Mouse (Mus musculus): Measurements from ENCODE around the gene Rsrp1. TPM values are rescaled to one million over a fixed set of nuclear protein-coding genes. Genes with fewer than 3 reads are reported as not detected.

Gene Rsrp1
- polyA plus RNA-seq, 1 experiment from 2014 or later, result 386 TPM

DNA sequence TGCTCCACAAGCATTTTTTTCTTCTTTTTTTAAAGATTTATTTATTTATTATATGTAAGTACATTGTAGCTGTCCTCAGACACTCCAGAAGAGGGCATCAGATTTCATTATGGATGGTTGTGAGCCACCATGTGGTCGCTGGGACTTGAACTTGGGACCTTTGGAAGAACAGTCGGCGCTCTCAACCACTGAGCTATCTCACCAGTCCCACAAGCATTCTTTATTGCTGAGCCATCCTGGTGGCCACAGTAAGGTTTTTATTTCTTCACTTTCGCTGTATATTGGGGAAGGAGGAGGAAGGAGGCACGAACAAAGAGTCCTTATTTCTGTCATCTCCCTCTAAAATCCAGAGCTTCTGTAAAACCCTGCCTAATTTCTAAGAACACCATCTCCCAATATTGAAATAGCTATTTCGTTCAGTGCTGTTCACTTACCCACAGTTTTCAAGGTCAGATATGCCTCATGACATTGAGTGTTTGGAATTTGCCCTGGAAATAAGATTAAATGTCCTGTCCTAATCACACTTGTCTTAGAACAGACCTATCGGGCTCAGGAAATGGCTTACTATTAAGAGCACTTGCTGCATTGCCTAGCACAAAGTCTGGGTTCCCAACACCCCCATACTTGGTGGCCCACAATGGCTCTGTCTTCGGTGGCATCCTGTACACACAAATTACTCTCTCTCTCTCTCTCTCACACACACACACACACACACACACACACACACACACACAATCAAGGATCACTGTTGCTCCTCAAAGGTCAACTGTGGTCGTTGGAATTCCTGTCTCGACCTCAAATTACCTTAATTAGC, 1.1 kb upstream of the Rsrp1 start:
- no peak for ATAC-seq (ENCODE audit: insufficient number of reproducible peaks, low FRiP score)
- H3K27ac ChIP-seq (ENCODE audit: poor library complexity, severe bottlenecking), result peak overlapping the region; percentile 81
- peak overlapping the region; percentile 81 for H3K4me3 ChIP-seq
- peak overlapping the region; percentile 65 for H3K9ac ChIP-seq
- no peaks in the 10 kb centered on the region for H3K27me3 ChIP-seq (replicated peaks)
- no peaks in the 10 kb centered on the region for H3K9me3 ChIP-seq (replicated peaks)
- H3K4me1 ChIP-seq (replicated peaks), result peaks cover 21% of the 10 kb centered on the region
- peak overlapping the region; percentile 73 for H3K4me2 ChIP-seq
- 52% methylated on average over 10 of the region's 10 CpGs for whole genome bisulfite sequencing
- peaks cover 20% of the 10 kb centered on the region for H3K36me3 ChIP-seq

DNA sequence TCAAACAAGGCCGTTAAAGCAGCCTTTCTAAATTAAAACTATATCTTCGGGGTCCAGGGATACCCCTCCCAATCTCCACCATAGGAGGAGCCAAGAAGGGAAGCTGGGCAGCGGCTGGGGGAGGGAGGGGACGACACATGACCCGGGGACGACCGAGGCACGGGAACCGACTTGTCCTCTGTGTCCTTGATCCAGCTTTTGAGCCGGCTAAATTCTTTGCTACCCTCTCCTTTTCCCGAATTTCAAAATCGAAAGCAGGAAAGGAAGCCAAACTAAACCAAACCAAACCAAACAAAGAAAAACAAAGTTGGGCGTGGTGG, 507 bp upstream of the Rsrp1 start:
- no peaks in the 10 kb centered on the region for H3K9me3 ChIP-seq (replicated peaks)
- H3K4me2 ChIP-seq, result peak overlapping the region; percentile 73
- 0% methylated on average over 13 of the region's 13 CpGs for WGBS
- no peaks in the 10 kb centered on the region for H3K27me3 ChIP-seq (replicated peaks)
- peak; percentile 72 for ATAC-seq (ENCODE audit: insufficient number of reproducible peaks, low FRiP score)
- peaks cover 25% of the 10 kb centered on the region for H3K36me3 ChIP-seq
- H3K27ac ChIP-seq (ENCODE audit: poor library complexity, severe bottlenecking), result peak overlapping the region; percentile 81
- H3K4me1 ChIP-seq (replicated peaks), result peaks cover 21% of the 10 kb centered on the region
- peak overlapping the region; percentile 81 for H3K4me3 ChIP-seq
- peak overlapping the region; percentile 65 for H3K9ac ChIP-seq

- Histone ChIP-seq H3K4me1 (replicated peaks) (peaks cover 18% of the 10 kb centered on the region), H3K9me3 (replicated peaks) (no peaks in the 10 kb centered on the region), H3K36me3 (peaks cover 34% of the 10 kb centered on the region), H3K4me2 (peak overlapping the region; percentile 88), H3K9ac (peak overlapping the region; percentile 97), H3K4me3 (peak overlapping the region; percentile 81), H3K27me3 (replicated peaks) (no peaks in the 10 kb centered on the region), H3K27ac (ENCODE audit: poor library complexity, severe bottlenecking) (peak overlapping the region; percentile 96)
- ATAC-seq (ENCODE audit: insufficient number of reproducible peaks, low FRiP score), result peak; percentile 70
- under 1% methylated on average over 75 of the region's 75 CpGs for WGBS
Measured at GRCm38 (mm10) chr4:134924019-134924741, 788 bp downstream of the Rsrp1 start.

- Histone ChIP-seq H3K4me1 (replicated peaks) (peaks cover 22% of the 10 kb centered on the region), H3K36me3 (peaks cover 34% of the 10 kb centered on the region), H3K4me3 (peak overlapping the region; percentile 47), H3K4me2 (peak overlapping the region; percentile 88), H3K9ac (peak overlapping the region; percentile 77), H3K27me3 (replicated peaks) (no peaks in the 10 kb centered on the region), H3K9me3 (replicated peaks) (no peaks in the 10 kb centered on the region), H3K27ac (ENCODE audit: poor library complexity, severe bottlenecking) (no peak overlapping the region)
- WGBS, result 74% methylated on average over 8 of the region's 8 CpGs
- no peak for ATAC-seq (ENCODE audit: insufficient number of reproducible peaks, low FRiP score)
Measured at GRCm38 (mm10) chr4:134925206-134925605, 1.8 kb downstream of the Rsrp1 start.

GRCm38 (mm10) chr4:134927815-134928463, 4.5 kb downstream of the Rsrp1 start:
- WGBS, result 73% methylated on average over 5 of the region's 5 CpGs
- Histone ChIP-seq H3K4me1 (replicated peaks) (peaks cover 24% of the 10 kb centered on the region), H3K9ac (no peak overlapping the region), H3K9me3 (replicated peaks) (no peaks in the 10 kb centered on the region), H3K27ac (ENCODE audit: poor library complexity, severe bottlenecking) (no peak overlapping the region), H3K4me3 (no peak overlapping the region), H3K36me3 (peaks cover 41% of the 10 kb centered on the region), H3K27me3 (replicated peaks) (no peaks in the 10 kb centered on the region), H3K4me2 (no peak overlapping the region)
- no peak for ATAC-seq (ENCODE audit: insufficient number of reproducible peaks, low FRiP score)

GRCm38 (mm10) chr4:134928464-134928836, 5.1 kb downstream of the Rsrp1 start:
- WGBS, result 83% methylated on average over 1 of the region's 1 CpGs
- Histone ChIP-seq H3K27me3 (replicated peaks) (no peaks in the 10 kb centered on the region), H3K36me3 (peaks cover 45% of the 10 kb centered on the region), H3K9ac (no peak overlapping the region), H3K4me1 (replicated peaks) (peaks cover 24% of the 10 kb centered on the region), H3K27ac (ENCODE audit: poor library complexity, severe bottlenecking) (no peak overlapping the region), H3K4me3 (no peak overlapping the region), H3K9me3 (replicated peaks) (no peaks in the 10 kb centered on the region), H3K4me2 (no peak overlapping the region)
- ATAC-seq (ENCODE audit: insufficient number of reproducible peaks, low FRiP score), result no peak

DNA sequence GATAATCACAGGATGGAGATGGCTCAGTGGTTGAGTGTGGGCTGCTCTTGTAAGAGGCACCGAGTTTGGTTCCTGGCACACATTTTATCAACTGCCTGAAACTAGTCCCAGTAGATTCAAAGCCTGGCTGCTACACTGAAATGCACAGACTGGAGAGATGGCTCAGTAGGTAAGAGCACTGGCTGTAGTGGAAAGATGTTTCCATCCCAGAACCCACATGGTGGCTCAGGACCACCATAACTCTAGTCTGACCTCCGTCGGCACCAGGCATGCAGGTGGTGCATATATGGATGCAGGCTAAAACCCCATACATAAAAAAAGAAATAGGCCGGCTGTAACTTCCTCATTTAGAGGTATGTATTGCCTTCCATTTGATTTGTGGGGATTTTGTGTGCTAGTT, 6.1 kb downstream of the Rsrp1 start:
- WGBS, result 75% methylated on average over 4 of the region's 4 CpGs
- no peak overlapping the region for H3K4me3 ChIP-seq
- peaks cover 24% of the 10 kb centered on the region for H3K4me1 ChIP-seq (replicated peaks)
- peaks cover 56% of the 10 kb centered on the region for H3K36me3 ChIP-seq
- ATAC-seq (ENCODE audit: insufficient number of reproducible peaks, low FRiP score), result no peak
- no peaks in the 10 kb centered on the region for H3K27me3 ChIP-seq (replicated peaks)
- no peak overlapping the region; the same call in 1 of the 2 replicates for H3K27ac ChIP-seq (ENCODE audit: poor library complexity, severe bottlenecking)
- no peak overlapping the region for H3K9ac ChIP-seq
- no peak overlapping the region for H3K4me2 ChIP-seq
- H3K9me3 ChIP-seq (replicated peaks), result no peaks in the 10 kb centered on the region

DNA sequence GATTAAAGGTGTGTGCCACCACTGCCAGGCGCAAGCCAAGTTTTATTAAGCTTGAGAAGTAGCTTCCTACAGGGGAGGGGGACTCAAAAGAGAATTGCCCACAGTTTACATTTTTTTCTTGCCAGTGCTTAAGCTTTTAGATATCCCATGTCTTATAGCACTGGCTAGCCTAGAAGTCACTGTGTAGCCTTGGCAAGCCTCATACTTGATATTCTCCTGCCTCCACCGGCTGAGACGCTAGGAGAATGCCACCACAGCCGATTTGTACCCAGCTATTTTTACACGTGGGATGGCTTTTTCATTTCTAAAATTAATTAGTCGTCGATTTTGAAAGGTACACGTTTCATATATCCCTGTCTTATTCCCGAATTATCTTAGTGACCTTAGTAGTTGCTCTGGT, 6.8 kb downstream of the Rsrp1 start:
- Histone ChIP-seq H3K27ac (ENCODE audit: poor library complexity, severe bottlenecking) (0 out of 2 replicates have a peak overlapping the region, but pooled peaks have one; percentile 28), H3K9me3 (replicated peaks) (no peaks in the 10 kb centered on the region), H3K27me3 (replicated peaks) (no peaks in the 10 kb centered on the region), H3K9ac (peak overlapping the region; percentile 45; the same call in 1 of the 2 replicates), H3K4me2 (peak overlapping the region; percentile 95), H3K4me1 (replicated peaks) (peaks cover 23% of the 10 kb centered on the region), H3K36me3 (peaks cover 61% of the 10 kb centered on the region), H3K4me3 (peak overlapping the region; percentile 96)
- no peak for ATAC-seq (ENCODE audit: insufficient number of reproducible peaks, low FRiP score)
- 23% methylated on average over 9 of the region's 9 CpGs for WGBS

GRCm38 (mm10) chr4:134930684-134931481, 7.5 kb downstream of the Rsrp1 start, which contains the start of gene Syf2:
TSS of gene Syf2 (plus strand) at chr4:134930898.
- Histone ChIP-seq H3K9me3 (replicated peaks) (no peaks in the 10 kb centered on the region), H3K27me3 (replicated peaks) (no peaks in the 10 kb centered on the region), H3K4me1 (replicated peaks) (peaks cover 17% of the 10 kb centered on the region), H3K36me3 (peaks cover 61% of the 10 kb centered on the region), H3K9ac (peak within 1 kb of the TSS; percentile 89), H3K4me2 (peak within 1 kb of the TSS; percentile 95), H3K27ac (ENCODE audit: poor library complexity, severe bottlenecking) (peak within 1 kb of the TSS; percentile 65), H3K4me3 (peak within 1 kb of the TSS; percentile 96)
- ATAC-seq (ENCODE audit: insufficient number of reproducible peaks, low FRiP score), result peak; percentile 96
- WGBS, result under 1% methylated on average over 68 of the region's 68 CpGs

GRCm38 (mm10) chr4:134937240-134938176, 14.1 kb downstream of the Rsrp1 start:
- WGBS, result 38% methylated on average over 17 of the region's 17 CpGs
- Histone ChIP-seq H3K9me3 (replicated peaks) (peaks cover 2% of the 10 kb centered on the region; the same call in 1 of the 2 replicates), H3K9ac (peak overlapping the region; percentile 43), H3K27ac (ENCODE audit: poor library complexity, severe bottlenecking) (peak overlapping the region; percentile 88), H3K4me3 (no peak overlapping the region), H3K4me2 (peak overlapping the region; percentile 51), H3K36me3 (peaks cover 48% of the 10 kb centered on the region), H3K27me3 (replicated peaks) (peaks cover 16% of the 10 kb centered on the region), H3K4me1 (replicated peaks) (peaks cover 25% of the 10 kb centered on the region)
- peak; percentile 52; the same call in 1 of the 2 replicates for ATAC-seq (ENCODE audit: insufficient number of reproducible peaks, low FRiP score)
